Mouse (Mus musculus) midbrain, embryonic 15.5 days (tissue): ENCODE measurements around the gene Tep1. TPM values are rescaled to one million over a fixed set of nuclear protein-coding genes. Genes with fewer than 3 reads are reported as not detected.
A peak's percentile ranks its signal among the peaks of the same experiment; 100 is the strongest.
"Not testable (repeated sequence)": the region's sequence is repeated elsewhere in the genome, so short reads cannot be mapped to it uniquely, and the experiment has no call there.

ENCODE experiments used
- ATAC-seq: fragments of 200-750 bp; cut with Nextera tagmentation; replicated peaks from 2 replicates; pipeline ENCODE4 v1.8.0; 2017; ENCODE audit warnings: moderate TSS enrichment
- H3K27ac ChIP-seq: fragments of 300-500 bp; sonication (generic); 2 replicates; pipeline ENCODE4 v1.5.1; 2015; ENCODE audit warnings: mild to moderate bottlenecking, inconsistent platforms
- H3K27me3 ChIP-seq: fragments of 300-500 bp; sonication (generic); replicated peaks from 2 replicates; pipeline ENCODE4 v1.6.1; 2015; ENCODE audit warnings: inconsistent platforms
- H3K36me3 ChIP-seq: fragments of 300-500 bp; sonication (generic); replicated peaks from 2 replicates; pipeline ENCODE4 v1.6.1; 2015; ENCODE audit warnings: inconsistent platforms
- H3K4me1 ChIP-seq: fragments of 300-500 bp; sonication (generic); 2 replicates; pipeline ENCODE4 v1.6.1; 2015; ENCODE audit warnings: inconsistent platforms
- H3K4me2 ChIP-seq: fragments of 300-500 bp; sonication (generic); 2 replicates; pipeline ENCODE4 v1.6.1; 2015; ENCODE audit warnings: inconsistent platforms, mild to moderate bottlenecking, moderate library complexity
- H3K4me3 ChIP-seq: fragments of 300-500 bp; sonication (generic); 2 replicates; pipeline ENCODE4 v1.5.1; 2015; ENCODE audit warnings: mild to moderate bottlenecking, inconsistent platforms
- H3K9ac ChIP-seq: fragments of 300-500 bp; sonication (generic); 2 replicates; pipeline ENCODE4 v1.6.1; 2015; ENCODE audit warnings: mild to moderate bottlenecking, inconsistent platforms
- H3K9me3 ChIP-seq: fragments of 300-500 bp; sonication (generic); 2 replicates; pipeline ENCODE4 v1.6.1; 2016; ENCODE audit warnings: inconsistent platforms
- WGBS: fragments of 180-500 bp; shearing (Covaris S2); methylation state at CpG from one replicate; pipeline ENCODE4 v1.1.7; 2015; ENCODE audit warnings: mixed read lengths; 5-methylcytosine and 5-hydroxymethylcytosine counted together
- polyA plus RNA-seq: library from polyadenylated mRNA; unstranded; fragments of >200 nt; fragmentation: Nextera tagmentation; extraction: Ambion mirVana; gene quantifications from 2 replicates; pipeline ENCODE4 v1.2.1, GENCODE M21; 2015

Tep1 gene
- polyA plus RNA-seq, 1 experiment from 2014 or later = 2.6 TPM

DNA sequence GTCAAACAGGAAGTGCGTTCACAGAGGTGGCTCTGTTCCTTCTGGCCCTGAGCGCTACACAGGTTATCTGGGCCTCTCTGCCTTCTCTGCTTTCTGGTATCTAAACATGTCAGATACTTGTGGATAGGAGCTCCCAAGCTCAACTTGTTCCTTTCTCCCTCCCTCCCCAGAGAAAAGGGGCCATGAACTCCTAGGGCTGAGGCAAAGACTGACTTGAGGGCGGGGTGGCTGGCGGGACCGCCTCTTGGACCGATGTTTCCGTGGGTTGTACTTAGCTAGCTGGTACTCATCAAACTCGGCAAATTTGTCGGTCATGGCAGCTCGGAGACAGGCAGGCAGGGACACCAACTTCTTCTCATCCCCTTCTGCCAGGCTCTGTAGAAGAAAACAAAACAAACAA is 7.7 kb downstream of the Tep1 start:
- H3K4me3 ChIP-seq = no peak overlapping the region
- H3K27ac ChIP-seq = no peak overlapping the region
- H3K4me2 ChIP-seq = no peak overlapping the region
- H3K36me3 ChIP-seq = no peaks in the 10 kb centered on the region
- H3K27me3 ChIP-seq = no peaks in the 10 kb centered on the region
- H3K9me3 ChIP-seq = no peaks in the 10 kb centered on the region
- H3K9ac ChIP-seq = no peak overlapping the region
- no peak for ATAC-seq
- H3K4me1 ChIP-seq = no peaks in the 10 kb centered on the region
- WGBS = 92% methylated on average over 10 of the region's 10 CpGs

DNA sequence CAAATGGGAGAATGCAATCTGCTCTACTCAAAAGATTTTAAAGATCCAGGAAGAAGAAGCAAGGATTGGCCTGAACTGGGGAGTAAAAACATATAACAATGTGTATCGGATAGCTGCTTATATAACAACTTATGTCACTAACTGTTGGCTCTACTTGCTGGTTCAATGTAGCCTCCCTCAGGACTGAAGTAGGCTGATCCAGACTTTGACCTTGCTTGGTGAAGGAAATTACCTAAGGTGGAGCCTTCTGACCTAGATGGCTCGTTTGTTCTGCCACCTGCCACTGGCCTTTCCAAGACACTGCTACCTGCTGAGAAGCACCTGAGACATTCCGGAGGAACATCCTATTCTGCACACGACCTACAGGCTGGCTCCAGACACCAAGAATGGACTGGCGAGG is 14.6 kb downstream of the Tep1 start:
- ATAC-seq = no peak
- Histone ChIP-seq H3K27me3 (no peaks in the 10 kb centered on the region), H3K4me3 (no peak overlapping the region), H3K27ac (no peak overlapping the region), H3K4me1 (no peaks in the 10 kb centered on the region), H3K9me3 (no peaks in the 10 kb centered on the region), H3K4me2 (no peak overlapping the region), H3K9ac (no peak overlapping the region), H3K36me3 (no peaks in the 10 kb centered on the region)
- WGBS = 90% methylated on average over 5 of the region's 5 CpGs

DNA sequence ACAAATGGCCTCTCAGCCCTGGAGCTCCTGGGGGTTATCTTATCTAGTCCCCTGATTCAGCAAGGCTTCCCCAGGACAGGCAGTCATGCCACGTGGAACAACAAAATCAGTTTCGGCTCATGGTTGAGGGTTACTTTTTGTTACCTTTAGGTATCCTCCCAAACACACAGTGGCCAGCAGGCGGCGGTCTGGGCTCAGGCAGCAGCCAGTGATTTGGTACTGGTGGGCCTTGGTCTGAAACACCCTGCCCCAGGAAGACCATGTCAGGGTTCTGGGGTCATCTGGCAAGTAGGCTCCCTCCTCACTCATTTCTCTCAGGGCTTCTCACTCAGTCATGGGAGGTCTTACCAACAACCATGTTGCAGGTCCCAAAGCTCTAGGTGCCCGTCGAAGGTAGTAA is 33.1 kb downstream of the Tep1 start:
- no peak overlapping the region for H3K9ac ChIP-seq
- 53% methylated on average over 6 of the region's 6 CpGs for WGBS
- no peaks in the 10 kb centered on the region for H3K9me3 ChIP-seq
- ATAC-seq = no peak
- no peak overlapping the region for H3K4me3 ChIP-seq
- H3K4me1 ChIP-seq = no peaks in the 10 kb centered on the region
- no peaks in the 10 kb centered on the region for H3K36me3 ChIP-seq
- no peak overlapping the region for H3K4me2 ChIP-seq
- no peak overlapping the region for H3K27ac ChIP-seq
- H3K27me3 ChIP-seq = no peaks in the 10 kb centered on the region

DNA sequence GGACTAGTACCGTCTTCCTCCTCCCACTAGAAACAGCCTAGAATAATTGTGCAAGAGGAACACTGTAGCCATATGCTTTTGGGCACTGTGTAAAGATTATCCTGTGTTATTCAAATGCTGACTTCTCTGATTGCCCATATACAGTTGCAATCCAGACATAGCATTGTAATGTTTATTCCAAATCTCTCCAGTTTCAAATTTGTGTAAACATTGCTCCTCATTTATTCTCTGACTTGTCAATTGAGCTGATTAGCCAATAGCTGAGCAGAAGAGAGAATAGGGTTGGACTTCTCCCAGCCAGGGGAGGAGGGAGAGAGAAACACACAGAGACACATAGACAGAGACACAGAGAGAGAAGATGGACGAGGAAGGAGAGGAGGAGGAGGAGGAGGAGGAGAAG is 35.9 kb downstream of the Tep1 start:
- Histone ChIP-seq H3K4me1 (no peaks in the 10 kb centered on the region), H3K27ac (no peak overlapping the region), H3K9ac (no peak overlapping the region), H3K27me3 (no peaks in the 10 kb centered on the region), H3K36me3 (no peaks in the 10 kb centered on the region), H3K4me2 (no peak overlapping the region), H3K4me3 (no peak overlapping the region), H3K9me3 (no peaks in the 10 kb centered on the region)
- no peak for ATAC-seq
- 51% methylated on average over 2 of the region's 2 CpGs for WGBS

DNA sequence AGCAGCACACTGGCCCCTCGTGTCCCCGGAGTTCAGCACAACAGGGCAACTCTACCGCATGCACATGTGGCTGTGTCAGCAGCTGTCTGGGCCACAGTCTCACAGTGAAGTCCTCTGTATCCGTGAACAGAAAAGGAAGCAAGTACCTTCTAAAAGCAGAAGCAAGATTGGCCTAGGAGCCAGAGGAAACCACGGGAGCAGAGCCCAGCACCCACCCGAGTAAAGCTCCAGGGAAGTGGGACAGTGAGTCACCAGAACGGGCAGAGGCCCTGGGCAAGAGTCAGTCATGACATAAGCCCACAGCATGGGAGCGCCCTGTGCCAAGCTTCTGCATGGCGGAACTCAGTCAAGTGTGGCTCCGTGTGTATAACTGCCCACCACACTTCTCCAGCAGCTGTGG is 36.4 kb downstream of the Tep1 start:
- Histone ChIP-seq H3K9ac (no peak overlapping the region), H3K36me3 (no peaks in the 10 kb centered on the region), H3K27ac (no peak overlapping the region), H3K4me3 (no peak overlapping the region), H3K4me2 (no peak overlapping the region), H3K9me3 (no peaks in the 10 kb centered on the region), H3K27me3 (no peaks in the 10 kb centered on the region), H3K4me1 (no peaks in the 10 kb centered on the region)
- 86% methylated on average over 10 of the region's 10 CpGs for WGBS
- ATAC-seq = no peak

DNA sequence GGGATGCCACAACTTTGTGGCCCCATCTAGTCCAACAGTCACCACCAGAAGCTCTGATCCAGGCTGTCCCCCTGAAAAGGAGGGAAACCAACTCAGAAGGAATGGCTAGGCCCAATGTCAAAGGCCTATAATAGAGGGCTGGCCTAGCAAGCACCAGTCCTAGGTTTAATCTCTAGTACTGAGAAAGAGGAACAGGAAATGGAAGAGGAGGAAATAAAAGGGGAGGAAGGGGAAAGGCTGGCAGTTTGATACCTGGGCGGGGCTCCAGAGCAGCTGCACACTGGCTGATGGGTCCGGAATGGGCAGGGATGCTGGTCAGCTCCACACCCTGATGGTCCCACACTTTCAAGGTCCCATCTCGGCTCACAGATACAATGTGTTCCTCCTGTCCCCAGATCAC is 40.5 kb downstream of the Tep1 start:
- Histone ChIP-seq H3K4me2 (no peak overlapping the region), H3K4me3 (no peak overlapping the region), H3K27me3 (no peaks in the 10 kb centered on the region), H3K36me3 (no peaks in the 10 kb centered on the region), H3K9ac (no peak overlapping the region), H3K9me3 (no peaks in the 10 kb centered on the region), H3K4me1 (no peaks in the 10 kb centered on the region), H3K27ac (no peak overlapping the region)
- no peak for ATAC-seq
- 81% methylated on average over 3 of the region's 3 CpGs for WGBS

DNA sequence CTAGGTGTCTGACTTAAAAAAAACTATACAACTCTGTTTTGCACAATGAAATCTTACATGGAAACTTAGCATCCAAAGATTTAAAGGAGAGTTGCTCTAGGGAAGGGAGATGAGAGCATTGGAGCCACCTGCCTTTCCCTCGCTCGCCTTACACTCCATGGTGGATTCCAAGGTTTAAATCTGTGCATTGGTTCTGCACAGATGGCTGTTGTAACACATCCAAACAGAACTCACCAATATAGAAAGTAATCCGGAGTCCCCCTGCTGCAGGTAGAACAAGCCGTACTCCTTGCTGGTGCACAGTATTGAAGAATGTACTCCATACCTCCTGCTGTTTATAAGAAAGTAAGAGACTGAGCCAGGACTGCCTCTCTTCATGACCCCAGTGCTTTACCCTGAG is 43.8 kb downstream of the Tep1 start:
- no peak overlapping the region for H3K9ac ChIP-seq
- ATAC-seq = no peak
- WGBS = 92% methylated on average over 4 of the region's 4 CpGs

DNA sequence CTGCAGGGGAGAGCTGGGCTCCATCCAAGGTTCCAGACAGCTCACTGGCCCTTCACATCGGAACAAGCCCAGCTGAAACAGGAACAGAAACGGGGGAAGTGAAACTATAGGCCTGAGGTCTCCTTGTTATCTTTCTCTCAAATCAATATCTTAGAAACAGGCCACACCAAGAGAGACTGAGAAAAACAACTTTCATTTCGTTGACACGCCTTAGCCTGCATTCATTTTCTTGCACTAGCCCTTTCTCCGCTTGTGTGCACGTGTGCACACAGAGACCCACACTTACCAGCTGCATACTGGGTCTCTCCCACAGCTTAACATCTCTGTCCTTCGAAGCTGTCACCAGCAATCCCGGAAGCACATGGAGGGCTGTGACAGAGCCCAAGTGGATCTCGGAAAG is 46.1 kb downstream of the Tep1 start:
- Histone ChIP-seq H3K27ac (no peak overlapping the region), H3K4me1 (no peaks in the 10 kb centered on the region), H3K4me2 (no peak overlapping the region), H3K9me3 (no peaks in the 10 kb centered on the region), H3K27me3 (no peaks in the 10 kb centered on the region), H3K4me3 (no peak overlapping the region), H3K9ac (no peak overlapping the region), H3K36me3 (peaks cover 37% of the 10 kb centered on the region)
- 90% methylated on average over 9 of the region's 9 CpGs for WGBS
- no peak for ATAC-seq

More for the DNA sequence above, 43.8 kb downstream of the Tep1 start:
- Histone ChIP-seq H3K4me2 (no peak overlapping the region), H3K27ac (no peak overlapping the region), H3K4me1 (no peaks in the 10 kb centered on the region), H3K27me3 (no peaks in the 10 kb centered on the region), H3K9me3 (no peaks in the 10 kb centered on the region), H3K4me3 (no peak overlapping the region), H3K36me3 (peaks cover 14% of the 10 kb centered on the region; the same call in 1 of the 2 replicates)

DNA sequence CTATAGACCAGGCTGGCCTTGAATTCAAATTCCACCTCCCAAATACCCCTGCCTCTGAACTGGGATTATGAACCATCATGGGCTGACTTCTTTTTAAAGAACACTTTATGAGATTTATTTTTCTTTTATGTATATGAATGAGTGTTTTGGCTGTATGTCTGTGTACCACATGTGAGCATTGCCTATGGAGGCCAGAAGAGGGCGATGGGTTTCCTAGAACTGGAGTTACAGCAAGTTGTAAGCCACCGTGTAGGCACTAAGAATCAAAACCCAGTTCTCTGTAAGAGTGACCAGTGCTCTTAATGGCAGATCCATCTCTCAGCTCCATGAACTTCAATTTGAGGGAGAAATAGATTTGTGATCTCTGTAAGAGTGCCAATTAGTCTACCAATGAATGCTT is 47.1 kb downstream of the Tep1 start:
- Histone ChIP-seq H3K4me2 (no peak overlapping the region), H3K4me3 (no peak overlapping the region), H3K9me3 (no peaks in the 10 kb centered on the region), H3K36me3 (peaks cover 40% of the 10 kb centered on the region), H3K9ac (no peak overlapping the region), H3K4me1 (no peaks in the 10 kb centered on the region), H3K27me3 (no peaks in the 10 kb centered on the region), H3K27ac (no peak overlapping the region)
- ATAC-seq = no peak
- 77% methylated on average over 2 of the region's 2 CpGs for WGBS

DNA sequence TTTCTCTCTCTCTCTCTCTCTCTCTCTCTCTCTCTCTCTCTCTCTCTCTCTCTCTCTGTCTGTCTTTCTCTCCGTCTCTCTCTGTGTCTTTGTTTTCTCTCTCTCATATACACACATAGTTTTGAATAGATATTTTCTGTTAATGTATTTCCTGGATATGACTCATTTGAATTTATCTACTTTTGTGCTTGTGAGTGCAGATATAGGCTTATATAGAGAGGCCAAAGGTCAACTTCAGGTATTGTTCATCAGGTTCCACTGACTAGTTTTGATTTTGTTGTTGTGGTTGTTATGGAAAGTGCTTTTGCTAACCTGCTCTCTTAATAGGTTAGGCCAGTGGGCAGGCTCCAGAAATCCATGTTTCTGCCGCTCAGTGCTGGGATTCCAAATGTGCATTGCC is 57.3 kb downstream of the Tep1 start:
- Histone ChIP-seq H3K9ac (no peak overlapping the region), H3K4me1 (peaks cover 4% of the 10 kb centered on the region; the same call in 1 of the 2 replicates), H3K4me2 (no peak overlapping the region), H3K27me3 (no peaks in the 10 kb centered on the region), H3K9me3 (no peaks in the 10 kb centered on the region), H3K27ac (no peak overlapping the region), H3K4me3 (no peak overlapping the region), H3K36me3 (peaks cover 24% of the 10 kb centered on the region)
- WGBS = 93% methylated on average over 2 of the region's 2 CpGs
- ATAC-seq = no peak

DNA sequence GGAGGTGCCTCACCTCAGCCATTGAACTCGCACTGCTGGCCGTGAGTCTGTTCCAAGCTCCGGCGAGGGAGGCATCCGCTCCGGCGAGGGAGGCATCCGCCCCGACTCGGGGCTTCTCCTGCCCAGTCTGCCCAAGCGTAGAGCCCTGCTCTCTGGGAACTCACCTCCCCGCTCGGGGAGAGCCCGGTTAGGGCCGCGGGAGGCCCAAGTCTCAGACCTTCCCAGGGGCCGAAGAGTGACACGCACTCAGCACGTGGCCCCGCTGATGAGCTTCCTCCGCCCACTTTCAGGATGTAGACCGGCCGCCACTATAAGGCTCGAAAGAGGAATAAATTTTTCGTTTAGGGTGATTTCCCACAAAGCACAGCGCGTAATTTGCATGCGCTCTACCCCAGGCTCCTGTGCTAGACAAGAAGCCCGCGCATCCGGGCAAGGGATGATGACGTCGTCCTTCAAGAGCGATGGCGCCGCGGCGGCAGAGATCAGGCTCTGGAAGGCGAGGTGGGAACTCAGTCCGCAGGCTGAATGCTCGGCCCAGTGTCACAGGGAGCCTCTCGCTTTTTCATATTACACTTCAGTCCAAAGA is 62.8 kb downstream of the Tep1 start, which contains the start of the genes Ccnb1ip1 and Parp2:
Gene Ccnb1ip1, minus strand, starts transcription at position 246 of the 586 bp plus-strand sequence.
Gene Parp2, plus strand, starts transcription at position 355 of the 586 bp plus-strand sequence.
- no peaks in the 10 kb centered on the region for H3K9me3 ChIP-seq
- ATAC-seq = peak; percentile 99
- WGBS = under 1% methylated on average over 42 of the region's 42 CpGs
- H3K4me2 ChIP-seq = peak within 1 kb of the TSS; percentile 52
- H3K4me3 ChIP-seq = peak within 1 kb of the TSS; percentile 55
- H3K27me3 ChIP-seq = no peaks in the 10 kb centered on the region
- 0 out of 2 replicates have a peak, but pooled peaks cover 3% of the 10 kb centered on the region for H3K36me3 ChIP-seq
- peaks cover 7% of the 10 kb centered on the region for H3K4me1 ChIP-seq
- H3K27ac ChIP-seq = peak within 1 kb of the TSS; percentile 83
- peak within 1 kb of the TSS; percentile 66 for H3K9ac ChIP-seq

DNA sequence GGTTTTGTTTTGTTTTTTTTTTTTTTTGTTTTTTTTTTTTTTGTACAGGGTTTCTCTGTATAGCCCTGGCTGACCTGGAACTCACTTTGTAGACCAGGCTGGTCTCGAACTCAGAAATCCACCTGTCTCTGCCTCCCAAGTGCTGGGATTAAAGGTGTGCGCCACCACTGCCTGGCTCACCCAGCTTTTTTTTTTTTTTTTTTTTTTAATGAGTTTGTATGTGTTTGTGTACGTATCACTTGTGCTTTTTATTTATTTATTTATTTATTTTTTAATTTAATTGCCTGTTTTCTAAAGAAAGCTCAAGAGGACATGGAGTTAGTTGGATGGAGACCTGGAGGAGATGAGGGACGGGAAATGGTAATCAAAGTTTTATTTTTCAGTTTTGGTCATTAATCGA is 63.9 kb downstream of the Tep1 start:
- peak overlapping the region; percentile 55 for H3K4me3 ChIP-seq
- peak overlapping the region; percentile 83; the same call in 1 of the 2 replicates for H3K27ac ChIP-seq

DNA sequence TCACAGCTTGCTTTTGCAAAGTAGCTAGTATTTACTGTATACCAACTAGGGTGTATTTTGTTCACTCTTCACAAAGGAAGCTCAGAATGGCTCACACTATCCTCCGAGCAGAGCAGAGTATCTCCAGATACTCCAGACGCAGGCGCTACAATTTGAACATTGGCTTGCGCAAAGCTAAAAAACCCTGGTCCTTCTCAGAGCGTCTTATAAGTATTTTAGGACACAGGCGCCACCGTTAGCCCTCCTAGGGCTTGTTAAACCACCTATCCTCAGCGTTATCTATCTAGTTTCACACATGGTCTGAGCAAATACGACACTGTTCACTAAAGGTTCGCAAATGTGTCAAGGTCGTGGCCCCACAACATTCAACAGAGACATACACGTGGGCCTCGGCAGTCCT is 65.7 kb downstream of the Tep1 start:
- ATAC-seq = no peak
- Histone ChIP-seq H3K9ac (no peak overlapping the region), H3K9me3 (no peaks in the 10 kb centered on the region), H3K36me3 (no peaks in the 10 kb centered on the region), H3K4me2 (no peak overlapping the region), H3K27ac (no peak overlapping the region), H3K4me1 (peaks cover 9% of the 10 kb centered on the region), H3K4me3 (no peak overlapping the region), H3K27me3 (no peaks in the 10 kb centered on the region)
- 78% methylated on average over 13 of the region's 13 CpGs for WGBS

More for the DNA sequence above, 63.9 kb downstream of the Tep1 start:
- 91% methylated on average over 5 of the region's 5 CpGs for WGBS
- not testable (repeated sequence) for H3K9ac ChIP-seq, H3K27me3 ChIP-seq, ATAC-seq, H3K36me3 ChIP-seq, H3K4me1 ChIP-seq, H3K9me3 ChIP-seq
- H3K4me2 ChIP-seq = peak overlapping the region; percentile 52
